In the genomic region with DNA sequence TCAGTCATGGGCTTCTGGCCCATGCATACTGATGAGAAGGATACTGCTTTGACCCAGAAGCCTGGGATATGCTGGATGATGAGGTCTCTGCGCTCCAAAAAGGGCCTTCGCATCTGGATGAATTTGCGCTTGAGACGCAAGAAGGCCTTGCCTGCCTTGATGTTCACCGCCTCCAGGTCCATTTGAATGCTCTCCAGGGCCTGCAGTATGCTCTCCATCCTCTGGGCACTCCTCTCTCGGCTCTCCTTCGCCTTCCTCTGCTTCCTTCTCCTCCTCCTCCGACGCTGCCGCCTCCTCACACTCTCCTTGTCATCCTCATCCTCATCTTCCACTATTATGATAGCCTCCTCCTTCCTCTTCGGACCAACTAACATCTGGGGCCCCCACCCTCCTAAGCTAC, we compare ENCODE assay signal across 8 mouse cellular contexts. TPM values are rescaled to one million over a fixed set of nuclear protein-coding genes. Genes with fewer than 3 reads are reported as not detected.
DNase-seq lines count a peak whose midpoint lies in the region; ATAC-seq and TF ChIP-seq lines count a peak whose summit lies in the region.

No protein-coding gene starts in this region.

- no peak for ATAC-seq in heart, embryonic 16.5 days (replicated peaks; ENCODE audit: extremely low read depth, insufficient read depth, low FRiP score)
- ATAC-seq in liver, postnatal 0 days = no peak

- no peak for TF ChIP-seq EP300 in liver, postnatal 0 days (IDR thresholded peaks at IDR 0.05; ENCODE audit: low read depth)

- peak overlapping the region; percentile 69 for H3K4me3 ChIP-seq in heart, embryonic 16.5 days (ENCODE audit: low read length)
- peak overlapping the region; percentile 56 for H3K4me3 ChIP-seq in liver, postnatal 0 days (ENCODE audit: low read depth, low read length)

- peak; percentile 32 to 42 for DNase-seq in cerebellum, postnatal 10 days
- no peak for DNase-seq in cerebellum, postnatal 4 days (ENCODE audit: low spot score in 2 of 2)
- DNase-seq in retina, postnatal 1 day = peak; percentile 12
- DNase-seq in retina, embryonic 14.5 days (ENCODE audit: low spot score) = no peak
- DNase-seq in liver, postnatal 0 days = no peak
- DNase-seq in spleen, adult 12 weeks (ENCODE audit: low spot score) = no peak
- no peak for DNase-seq in natural killer cell, adult 2 months (ENCODE audit: low spot score in 2 of 2)

- H3K27me3 ChIP-seq in heart, embryonic 16.5 days (ENCODE audit: control insufficient read depth, insufficient read depth, low read length) = peaks cover 14% of the 10 kb centered on the region; the same call in 1 of the 2 replicates
- 0 out of 2 replicates have a peak, but pooled peaks cover 14% of the 10 kb centered on the region for H3K27me3 ChIP-seq in liver, postnatal 0 days (ENCODE audit: insufficient read depth, low read length)

- H3K9ac ChIP-seq in heart, embryonic 16.5 days (ENCODE audit: low read length) = peak overlapping the region; percentile 86
- peak overlapping the region; percentile 78 for H3K9ac ChIP-seq in liver, postnatal 0 days (replicated peaks)

- WGBS in heart, embryonic 16.5 days = 27% methylated on average over 11 of the region's 11 CpGs
- 36% methylated on average over 11 of the region's 11 CpGs for WGBS in liver, postnatal 0 days (ENCODE audit: insufficient replicate concordance)

- no peak for TF ChIP-seq CTCF in liver, postnatal 0 days (IDR thresholded peaks at IDR 0.05; ENCODE audit: low read depth)

- H3K27ac ChIP-seq in heart, embryonic 16.5 days (ENCODE audit: low read length) = peak overlapping the region; percentile 83
- no peak overlapping the region for H3K27ac ChIP-seq in liver, postnatal 0 days (ENCODE audit: low read depth)

- H3K9me3 ChIP-seq in heart, embryonic 16.5 days (replicated peaks; ENCODE audit: control insufficient read depth, low read length) = no peaks in the 10 kb centered on the region
- no peaks in the 10 kb centered on the region for H3K9me3 ChIP-seq in liver, postnatal 0 days (ENCODE audit: low read length)

- peaks cover 5% of the 10 kb centered on the region; the same call in 1 of the 2 replicates for H3K36me3 ChIP-seq in heart, embryonic 16.5 days (ENCODE audit: control insufficient read depth, insufficient read depth)
- no peaks in the 10 kb centered on the region; the same call in 1 of the 2 replicates for H3K36me3 ChIP-seq in liver, postnatal 0 days (replicated peaks; ENCODE audit: insufficient read depth, low read length)

- H3K4me2 ChIP-seq in heart, embryonic 16.5 days (ENCODE audit: low read depth, low read length) = peak overlapping the region; percentile 65
- peak overlapping the region; percentile 84 for H3K4me2 ChIP-seq in liver, postnatal 0 days (ENCODE audit: low read depth, low read length)

- H3K4me1 ChIP-seq in heart, embryonic 16.5 days (ENCODE audit: control insufficient read depth, insufficient read depth, low read length) = peaks cover 6% of the 10 kb centered on the region; the same call in 1 of the 2 replicates
- H3K4me1 ChIP-seq in liver, postnatal 0 days (ENCODE audit: insufficient read depth) = peaks cover 2% of the 10 kb centered on the region; the same call in 1 of the 2 replicates

RNA-seq across cellular contexts. Expression of a gene that starts 0.7 kb away (rescaled TPM):
- 17.7 and 17.8 TPM in 2 replicates for polyA plus RNA-seq in heart, embryonic 16.5 days (2015; fragmentation: Nextera tagmentation; extraction: Ambion mirVana)
- polyA plus RNA-seq in liver, postnatal 0 days (2015; fragmentation: Nextera tagmentation; extraction: Ambion mirVana) = 3.4 and 3.9 TPM in 2 replicates

RNA-seq across cellular contexts. Expression of a gene that starts 14.2 kb away (rescaled TPM):
- 5.7 and 7.5 TPM in 2 replicates for polyA plus RNA-seq in heart, embryonic 16.5 days (2015; fragmentation: Nextera tagmentation; extraction: Ambion mirVana)
- 2.4 TPM in 2 replicates for polyA plus RNA-seq in liver, postnatal 0 days (2015; fragmentation: Nextera tagmentation; extraction: Ambion mirVana)

RNA-seq across cellular contexts. Expression of a gene that starts 27.0 kb away (rescaled TPM):
- polyA plus RNA-seq in heart, embryonic 16.5 days (2015; fragmentation: Nextera tagmentation; extraction: Ambion mirVana) = 1.5 and 2.3 TPM in 2 replicates
- polyA plus RNA-seq in liver, postnatal 0 days (2015; fragmentation: Nextera tagmentation; extraction: Ambion mirVana) = 0.15 TPM in 1 of 2 replicates, not detected in the other

Comparison
In these comparisons a context has a peak if more than half of its experiments do, and no peak if none do; other contexts are left out.
1. DNase-seq: peak in cerebellum, postnatal 10 days (2 of 2) and retina, postnatal 1 day (single experiment); none in cerebellum, postnatal 4 days (0 of 2), retina, embryonic 14.5 days (single experiment), liver, postnatal 0 days (single experiment), spleen, adult 12 weeks (single experiment) and natural killer cell, adult 2 months (0 of 2).